Comparison of ENCODE assay signal across 10 mouse cellular contexts in genomic region chr6:54554341-54555110, GRCm38 (mm10). TPM values are rescaled to one million over a fixed set of nuclear protein-coding genes. Genes with fewer than 3 reads are reported as not detected.
DNase-seq lines count a peak whose midpoint lies in the region; ATAC-seq and TF ChIP-seq lines count a peak whose summit lies in the region.
"Had no signal": no experiment of that assay in that cellular context is flagged by ENCODE, and none has a peak within 500 bp of the region (broad histone marks: within the 10 kb centered on the region; RNA-seq: fewer than 3 reads in every experiment).

No protein-coding gene starts in this region.

- H3K4me1 ChIP-seq in kidney, postnatal 0 days (replicated peaks; ENCODE audit: insufficient read depth, low read length): no peaks in the 10 kb centered on the region
- no peaks in the 10 kb centered on the region for H3K4me1 ChIP-seq in embryonic facial prominence, embryonic 11.5 days (ENCODE audit: control insufficient read depth, insufficient read depth, low read length)
- H3K4me1 ChIP-seq in hindbrain, embryonic 13.5 days (replicated peaks): peaks cover 69% of the 10 kb centered on the region
- peaks cover 17% of the 10 kb centered on the region for H3K4me1 ChIP-seq in neural tube, embryonic 11.5 days (ENCODE audit: control insufficient read depth, insufficient read depth, low read length)

- H3K27ac ChIP-seq in kidney, postnatal 0 days: no peak overlapping the region
- H3K27ac ChIP-seq in embryonic facial prominence, embryonic 11.5 days (replicated peaks; ENCODE audit: low read depth, low read length): 0 out of 2 replicates have a peak overlapping the region, but pooled peaks have one; percentile 41
- H3K27ac ChIP-seq in hindbrain, embryonic 13.5 days: peak overlapping the region; percentile 84
- H3K27ac ChIP-seq in neural tube, embryonic 11.5 days (ENCODE audit: low read depth, low read length): peak overlapping the region; percentile 72
- H3K27ac ChIP-seq: liver, embryonic 14.5 days had no signal

- H3K9me3 ChIP-seq in kidney, postnatal 0 days (replicated peaks; ENCODE audit: low read length): no peaks in the 10 kb centered on the region
- no peaks in the 10 kb centered on the region for H3K9me3 ChIP-seq in embryonic facial prominence, embryonic 11.5 days (replicated peaks; ENCODE audit: control insufficient read depth, low read length)
- H3K9me3 ChIP-seq in hindbrain, embryonic 13.5 days: no peaks in the 10 kb centered on the region
- H3K9me3 ChIP-seq in neural tube, embryonic 11.5 days (ENCODE audit: control insufficient read depth, low read length): no peaks in the 10 kb centered on the region

- no peaks in the 10 kb centered on the region for H3K36me3 ChIP-seq in kidney, postnatal 0 days (ENCODE audit: insufficient read depth, low read length)
- H3K36me3 ChIP-seq in embryonic facial prominence, embryonic 11.5 days (replicated peaks; ENCODE audit: control insufficient read depth, insufficient read depth, low read depth, low read length): no peaks in the 10 kb centered on the region
- H3K36me3 ChIP-seq in hindbrain, embryonic 13.5 days: peaks cover 3% of the 10 kb centered on the region; the same call in 1 of the 2 replicates
- H3K36me3 ChIP-seq in neural tube, embryonic 11.5 days (ENCODE audit: control insufficient read depth, insufficient read depth, low read length): no peaks in the 10 kb centered on the region

- 59% methylated on average over 8 of the region's 8 CpGs for WGBS in kidney, postnatal 0 days
- WGBS in embryonic facial prominence, embryonic 11.5 days: 35% methylated on average over 8 of the region's 8 CpGs
- 9% methylated on average over 8 of the region's 8 CpGs for WGBS in hindbrain, embryonic 13.5 days
- 24% methylated on average over 8 of the region's 8 CpGs for WGBS in neural tube, embryonic 11.5 days

- no peak overlapping the region for H3K4me2 ChIP-seq in kidney, postnatal 0 days (ENCODE audit: low read length)
- H3K4me2 ChIP-seq in embryonic facial prominence, embryonic 11.5 days (ENCODE audit: low read depth, low read length): no peak overlapping the region
- H3K4me2 ChIP-seq in hindbrain, embryonic 13.5 days: 0 out of 2 replicates have a peak overlapping the region, but pooled peaks have one; percentile 6
- no peak overlapping the region for H3K4me2 ChIP-seq in neural tube, embryonic 11.5 days (ENCODE audit: low read depth)

- ATAC-seq in kidney, postnatal 0 days (replicated peaks; ENCODE audit: low FRiP score, low read depth): no peak
- ATAC-seq in embryonic facial prominence, embryonic 11.5 days (replicated peaks; ENCODE audit: insufficient number of reproducible peaks, low FRiP score, low TSS enrichment, low read depth): peak; percentile 88
- ATAC-seq in hindbrain, embryonic 13.5 days (ENCODE audit: low FRiP score): peak; percentile 79
- ATAC-seq in neural tube, embryonic 11.5 days (ENCODE audit: insufficient read depth, low FRiP score, low TSS enrichment): peak; percentile 90
- no peak for ATAC-seq in inflammation-experienced regulatory T-cells, adult 6 months

- H3K27me3 ChIP-seq in kidney, postnatal 0 days (ENCODE audit: insufficient read depth, low read length): no peaks in the 10 kb centered on the region
- no peaks in the 10 kb centered on the region for H3K27me3 ChIP-seq in embryonic facial prominence, embryonic 11.5 days (ENCODE audit: control insufficient read depth, insufficient read depth, low read length)
- 0 out of 2 replicates have a peak, but pooled peaks cover 2% of the 10 kb centered on the region for H3K27me3 ChIP-seq in hindbrain, embryonic 13.5 days
- no peaks in the 10 kb centered on the region for H3K27me3 ChIP-seq in neural tube, embryonic 11.5 days (ENCODE audit: control insufficient read depth, insufficient read depth, low read length)

- TF ChIP-seq CTCF in kidney, postnatal 0 days (IDR thresholded peaks at IDR 0.05; ENCODE audit: low read depth): no peak

- no peak overlapping the region for H3K9ac ChIP-seq in kidney, postnatal 0 days (ENCODE audit: low read depth, low read length)
- H3K9ac ChIP-seq in embryonic facial prominence, embryonic 11.5 days (replicated peaks; ENCODE audit: low read length): no peak overlapping the region
- peak overlapping the region; percentile 5; the same call in 1 of the 2 replicates for H3K9ac ChIP-seq in hindbrain, embryonic 13.5 days
- no peak overlapping the region for H3K9ac ChIP-seq in neural tube, embryonic 11.5 days (ENCODE audit: low read length)
- H3K9ac ChIP-seq: liver, embryonic 14.5 days had no signal

- DNase-seq in kidney, postnatal 0 days (ENCODE audit: low spot score): peak; percentile 38
- no peak for DNase-seq in kidney, adult 9 months
- peak; percentile 54 for DNase-seq in embryonic facial prominence, embryonic 11.5 days (ENCODE audit: low spot score)
- peak; percentile 83 for DNase-seq in neural tube, embryonic 11.5 days (ENCODE audit: low spot score)
- DNase-seq in right cerebral cortex, postnatal 4 days: no peak
- no peak for DNase-seq in thymus, postnatal 4 days
- DNase-seq: kidney, adult 18-20 months had no signal

- H3K4me3 ChIP-seq in kidney, postnatal 0 days (replicated peaks; ENCODE audit: low read depth, low read length): no peak overlapping the region
- H3K4me3 ChIP-seq in embryonic facial prominence, embryonic 11.5 days (ENCODE audit: low read depth, low read length): no peak overlapping the region
- H3K4me3 ChIP-seq in hindbrain, embryonic 13.5 days: no peak overlapping the region
- no peak overlapping the region for H3K4me3 ChIP-seq in neural tube, embryonic 11.5 days (ENCODE audit: low read depth, low read length)

RNA-seq across cellular contexts. Expression of gene Scrn1, which starts 11.8 kb away (rescaled TPM):
- 7.0 and 8.2 TPM in 2 replicates for polyA plus RNA-seq in kidney, postnatal 0 days (2015; fragmentation: Nextera tagmentation; extraction: Ambion mirVana)
- polyA plus RNA-seq in embryonic facial prominence, embryonic 11.5 days (2014; fragmentation: Nextera tagmentation; extraction: Ambion mirVana): 24.4 and 25.4 TPM in 2 replicates
- 87.1 and 91.6 TPM in 2 replicates for polyA plus RNA-seq in hindbrain, embryonic 13.5 days (2015; fragmentation: Nextera tagmentation; extraction: Ambion mirVana)
- polyA plus RNA-seq in neural tube, embryonic 11.5 days (2014; fragmentation: Nextera tagmentation; extraction: Ambion mirVana): 59.2 and 66.7 TPM in 2 replicates
- under 1 TPM in 1 of 3 experiments, not detected in 2; 0.13 TPM for polyA plus RNA-seq in inflammation-experienced regulatory T-cells, adult 6 months (2017; shearing (Covaris generic))

RNA-seq across cellular contexts. Expression of gene Plekha8, which starts 40.4 kb away (rescaled TPM):
- polyA plus RNA-seq in kidney, postnatal 0 days (2015; fragmentation: Nextera tagmentation; extraction: Ambion mirVana): 9.5 and 9.8 TPM in 2 replicates
- 24.3 and 24.7 TPM in 2 replicates for polyA plus RNA-seq in embryonic facial prominence, embryonic 11.5 days (2014; fragmentation: Nextera tagmentation; extraction: Ambion mirVana)
- polyA plus RNA-seq in hindbrain, embryonic 13.5 days (2015; fragmentation: Nextera tagmentation; extraction: Ambion mirVana): 8.8 and 9.2 TPM in 2 replicates
- polyA plus RNA-seq in neural tube, embryonic 11.5 days (2014; fragmentation: Nextera tagmentation; extraction: Ambion mirVana): 21.4 and 22.0 TPM in 2 replicates
- 1 to 10 TPM; 1.3 to 1.6 (median 1.5) TPM for polyA plus RNA-seq in inflammation-experienced regulatory T-cells, adult 6 months (2017; shearing (Covaris generic))

RNA-seq across cellular contexts. Expression of gene Fkbp14, which starts 42.6 kb away (rescaled TPM):
- 19.8 and 20.8 TPM in 2 replicates for polyA plus RNA-seq in kidney, postnatal 0 days (2015; fragmentation: Nextera tagmentation; extraction: Ambion mirVana)
- polyA plus RNA-seq in embryonic facial prominence, embryonic 11.5 days (2014; fragmentation: Nextera tagmentation; extraction: Ambion mirVana): 21.2 and 23.9 TPM in 2 replicates
- polyA plus RNA-seq in hindbrain, embryonic 13.5 days (2015; fragmentation: Nextera tagmentation; extraction: Ambion mirVana): 10.6 and 11.9 TPM in 2 replicates
- polyA plus RNA-seq in neural tube, embryonic 11.5 days (2014; fragmentation: Nextera tagmentation; extraction: Ambion mirVana): 20.7 and 21.5 TPM in 2 replicates
- not detected for polyA plus RNA-seq in inflammation-experienced regulatory T-cells, adult 6 months (2017; shearing (Covaris generic))

Comparison
In these comparisons a context has a peak if more than half of its experiments do, and no peak if none do; other contexts are left out.
1. DNase-seq: peak in kidney, postnatal 0 days (single experiment), embryonic facial prominence, embryonic 11.5 days (single experiment) and neural tube, embryonic 11.5 days (single experiment); none in kidney, adult 9 months (single experiment), right cerebral cortex, postnatal 4 days (single experiment) and thymus, postnatal 4 days (single experiment).
2. ATAC-seq: peak in embryonic facial prominence, embryonic 11.5 days (single experiment), hindbrain, embryonic 13.5 days (single experiment) and neural tube, embryonic 11.5 days (single experiment); none in kidney, postnatal 0 days (single experiment) and inflammation-experienced regulatory T-cells, adult 6 months (single experiment).
3. RNA of gene Fkbp14, which starts 42.6 kb away (polyA plus RNA-seq): 21.2 to 23.9 TPM in embryonic facial prominence, embryonic 11.5 days, 20.7 to 21.5 TPM in neural tube, embryonic 11.5 days, 19.8 to 20.8 TPM in kidney, postnatal 0 days and 10.6 to 11.9 TPM in hindbrain, embryonic 13.5 days; not detected in inflammation-experienced regulatory T-cells, adult 6 months; every median in the first group is over 10 times any median in the second.